Comparison of ENCODE assay signal across 11 mouse cellular contexts in genomic region chr3:131642681-131643292, GRCm38 (mm10).
DNase-seq lines count a peak whose midpoint lies in the region; ATAC-seq and TF ChIP-seq lines count a peak whose summit lies in the region.
"Had no signal": no experiment of that assay in that cellular context is flagged by ENCODE, and none has a peak within 500 bp of the region (broad histone marks: within the 10 kb centered on the region; RNA-seq: fewer than 3 reads in every experiment).

No protein-coding gene starts in this region.

- H3K27me3 ChIP-seq in embryonic facial prominence, embryonic 10.5 days (replicated peaks; ENCODE audit: low read depth, poor library complexity, severe bottlenecking), result no peaks in the 10 kb centered on the region

- 94% methylated on average over 20 of the region's 20 CpGs for WGBS in embryonic facial prominence, embryonic 10.5 days

- no peaks in the 10 kb centered on the region for H3K9me3 ChIP-seq in embryonic facial prominence, embryonic 10.5 days

- ATAC-seq in monocyte, adult 5-6 weeks (replicated peaks; ENCODE audit: insufficient number of reproducible peaks, low FRiP score, low TSS enrichment, poor library complexity, severe bottlenecking), result peak; percentile 48
- ATAC-seq: forebrain, postnatal 0 days had no signal

- H3K4me3 ChIP-seq in bone marrow macrophage, adult 2 months (ENCODE audit: insufficient read depth, low read length), result peak overlapping the region; percentile 25; the same call in 1 of the 2 replicates
- H3K4me3 ChIP-seq in embryonic facial prominence, embryonic 10.5 days, result no peak overlapping the region

- no peak for TF ChIP-seq CTCF in bone marrow macrophage, adult 2 months (IDR thresholded peaks at IDR 0.05; ENCODE audit: low read depth, low read length)

- peak overlapping the region; percentile 92 for H3K27ac ChIP-seq in bone marrow macrophage, adult 2 months (ENCODE audit: insufficient read depth, low read depth, low read length)
- no peak overlapping the region for H3K27ac ChIP-seq in embryonic facial prominence, embryonic 10.5 days (replicated peaks)

- TF ChIP-seq POLR2A in bone marrow macrophage, adult 2 months (IDR thresholded peaks at IDR 0.05; ENCODE audit: borderline replicate concordance, low read depth, low read length), result no peak

- peaks cover 60% of the 10 kb centered on the region for H3K4me1 ChIP-seq in bone marrow macrophage, adult 2 months (ENCODE audit: control insufficient read depth, insufficient read depth, low read length)
- peaks cover 9% of the 10 kb centered on the region; the same call in 1 of the 2 replicates for H3K4me1 ChIP-seq in embryonic facial prominence, embryonic 10.5 days

- H3K36me3 ChIP-seq in embryonic facial prominence, embryonic 10.5 days (replicated peaks), result peaks cover 30% of the 10 kb centered on the region

- peak; percentile 65 for DNase-seq in layer of hippocampus, adult 11-12 months (ENCODE audit: low spot score)
- no peak for DNase-seq in layer of hippocampus, postnatal 25 days (ENCODE audit: extremely low spot score in 1 of 2, low spot score in 1 of 2)
- peak; percentile 22 to 37 for DNase-seq in layer of hippocampus, postnatal 14 days (ENCODE audit: low spot score in 2 of 2)
- DNase-seq in urinary bladder, postnatal 10 days (ENCODE audit: low spot score), result no peak
- DNase-seq in adrenal gland, adult 18-20 months (ENCODE audit: low spot score in 2 of 2), result no peak
- no peak for DNase-seq in embryonic facial prominence, embryonic 10.5 days (ENCODE audit: low spot score)
- DNase-seq: forebrain, postnatal 0 days; kidney, adult 2 months; midbrain, embryonic 14.5 days had no signal

Comparison
In these comparisons a context has a peak if more than half of its experiments do, and no peak if none do; other contexts are left out.
1. DNase-seq: peak in layer of hippocampus, adult 11-12 months (single experiment) and layer of hippocampus, postnatal 14 days (2 of 2); none in layer of hippocampus, postnatal 25 days (0 of 2), urinary bladder, postnatal 10 days (single experiment), adrenal gland, adult 18-20 months (0 of 2) and embryonic facial prominence, embryonic 10.5 days (single experiment).